Mouse (Mus musculus): ENCODE measurements around the gene Sec14l2. TPM values are rescaled to one million over a fixed set of nuclear protein-coding genes. Genes with fewer than 3 reads are reported as not detected.
"Not testable (repeated sequence)": the region's sequence is repeated elsewhere in the genome, so short reads cannot be mapped to it uniquely, and the experiment has no call there.

The Sec14l2 gene
- polyA plus RNA-seq, 1 experiment from 2014 or later = 4.8 TPM

GRCm38 (mm10) chr11:4134986-4135935 lies 12.0 kb upstream of the Sec14l2 start, which contains the start of gene Rnf215:
Rnf215 (plus strand) TSS chr11:4135202.
- H3K36me3 ChIP-seq (ENCODE audit: control insufficient read depth, insufficient read depth, low read length) = peaks cover 13% of the 10 kb centered on the region
- H3K9ac ChIP-seq (ENCODE audit: low read depth, low read length) = peak within 1 kb of the TSS; percentile 99
- peak within 1 kb of the TSS; percentile 90 for H3K4me2 ChIP-seq (ENCODE audit: low read length)
- 1% methylated on average over 58 of the region's 66 CpGs for WGBS
- peak within 1 kb of the TSS; percentile 88 for H3K4me3 ChIP-seq (ENCODE audit: low read depth, low read length)
- no peaks in the 10 kb centered on the region for H3K9me3 ChIP-seq (replicated peaks; ENCODE audit: control insufficient read depth, low read length, poor library complexity, severe bottlenecking)
- peak within 1 kb of the TSS; percentile 95 for H3K27ac ChIP-seq (ENCODE audit: low read length)
- peak; percentile 89 for ATAC-seq
- H3K4me1 ChIP-seq (ENCODE audit: control insufficient read depth, insufficient read depth, low read length) = peaks cover 22% of the 10 kb centered on the region
- H3K27me3 ChIP-seq (ENCODE audit: control insufficient read depth, insufficient read depth, low read depth, low read length) = no peaks in the 10 kb centered on the region

- peak overlapping the region; percentile 31 for H3K4me2 ChIP-seq (ENCODE audit: low read length)
- peak overlapping the region; percentile 8; the same call in 1 of the 2 replicates for H3K27ac ChIP-seq (ENCODE audit: low read length)
- H3K4me3 ChIP-seq (ENCODE audit: low read depth, low read length) = no peak overlapping the region; the same call in 1 of the 2 replicates
- 0 out of 2 replicates have a peak overlapping the region, but pooled peaks have one; percentile 10 for H3K9ac ChIP-seq (ENCODE audit: low read depth, low read length)
- no peaks in the 10 kb centered on the region for H3K9me3 ChIP-seq (replicated peaks; ENCODE audit: control insufficient read depth, low read length, poor library complexity, severe bottlenecking)
- H3K4me1 ChIP-seq (ENCODE audit: control insufficient read depth, insufficient read depth, low read length) = peaks cover 22% of the 10 kb centered on the region
- no peaks in the 10 kb centered on the region for H3K27me3 ChIP-seq (ENCODE audit: control insufficient read depth, insufficient read depth, low read depth, low read length)
- peaks cover 6% of the 10 kb centered on the region for H3K36me3 ChIP-seq (ENCODE audit: control insufficient read depth, insufficient read depth, low read length)
- WGBS = 56% methylated on average over 6 of the region's 6 CpGs
- ATAC-seq = no peak
Measured at GRCm38 (mm10) chr11:4134400-4134799, 11.2 kb upstream of the Sec14l2 start.

- Histone ChIP-seq H3K27me3 (ENCODE audit: control insufficient read depth, insufficient read depth, low read depth, low read length) (no peaks in the 10 kb centered on the region), H3K9ac (ENCODE audit: low read depth, low read length) (no peak overlapping the region), H3K4me2 (ENCODE audit: low read length) (no peak overlapping the region), H3K27ac (ENCODE audit: low read length) (no peak overlapping the region), H3K4me1 (ENCODE audit: control insufficient read depth, insufficient read depth, low read length) (peaks cover 22% of the 10 kb centered on the region), H3K9me3 (replicated peaks; ENCODE audit: control insufficient read depth, low read length, poor library complexity, severe bottlenecking) (no peaks in the 10 kb centered on the region), H3K36me3 (ENCODE audit: control insufficient read depth, insufficient read depth, low read length) (peaks cover 2% of the 10 kb centered on the region; the same call in 1 of the 2 replicates), H3K4me3 (ENCODE audit: low read depth, low read length) (no peak overlapping the region)
- WGBS = 61% methylated on average over 3 of the region's 3 CpGs
- ATAC-seq = no peak
Measured at GRCm38 (mm10) chr11:4133450-4133849, 10.2 kb upstream of the Sec14l2 start.

- WGBS = 94% methylated on average over 4 of the region's 4 CpGs
- not testable (repeated sequence) for ATAC-seq; H3K27me3 ChIP-seq (ENCODE audit: control insufficient read depth, insufficient read depth, low read depth, low read length); H3K27ac ChIP-seq (ENCODE audit: low read length); H3K36me3 ChIP-seq (ENCODE audit: control insufficient read depth, insufficient read depth, low read length); H3K4me3 ChIP-seq (ENCODE audit: low read depth, low read length); H3K9me3 ChIP-seq (replicated peaks; ENCODE audit: control insufficient read depth, low read length, poor library complexity, severe bottlenecking); H3K4me1 ChIP-seq (ENCODE audit: control insufficient read depth, insufficient read depth, low read length); H3K4me2 ChIP-seq (ENCODE audit: low read length); H3K9ac ChIP-seq (ENCODE audit: low read depth, low read length)
Measured at GRCm38 (mm10) chr11:4128461-4128860, 5.2 kb upstream of the Sec14l2 start.

GRCm38 (mm10) chr11:4127059-4127458 lies 3.8 kb upstream of the Sec14l2 start:
- ATAC-seq = no peak
- H3K27ac ChIP-seq (ENCODE audit: low read length) = no peak overlapping the region
- 84% methylated on average over 1 of the region's 1 CpGs for WGBS
- no peak overlapping the region for H3K4me2 ChIP-seq (ENCODE audit: low read length)
- peaks cover 2% of the 10 kb centered on the region for H3K9me3 ChIP-seq (replicated peaks; ENCODE audit: control insufficient read depth, low read length, poor library complexity, severe bottlenecking)
- no peaks in the 10 kb centered on the region for H3K27me3 ChIP-seq (ENCODE audit: control insufficient read depth, insufficient read depth, low read depth, low read length)
- no peaks in the 10 kb centered on the region for H3K4me1 ChIP-seq (ENCODE audit: control insufficient read depth, insufficient read depth, low read length)
- no peaks in the 10 kb centered on the region for H3K36me3 ChIP-seq (ENCODE audit: control insufficient read depth, insufficient read depth, low read length)
- H3K4me3 ChIP-seq (ENCODE audit: low read depth, low read length) = no peak overlapping the region
- no peak overlapping the region for H3K9ac ChIP-seq (ENCODE audit: low read depth, low read length)

- no peak for ATAC-seq
- H3K9me3 ChIP-seq (replicated peaks; ENCODE audit: control insufficient read depth, low read length, poor library complexity, severe bottlenecking) = peaks cover 2% of the 10 kb centered on the region
- WGBS = 63% methylated on average over 5 of the region's 5 CpGs
- no peak overlapping the region for H3K27ac ChIP-seq (ENCODE audit: low read length)
- H3K4me1 ChIP-seq (ENCODE audit: control insufficient read depth, insufficient read depth, low read length) = no peaks in the 10 kb centered on the region
- no peaks in the 10 kb centered on the region for H3K36me3 ChIP-seq (ENCODE audit: control insufficient read depth, insufficient read depth, low read length)
- H3K9ac ChIP-seq (ENCODE audit: low read depth, low read length) = no peak overlapping the region
- no peak overlapping the region for H3K4me2 ChIP-seq (ENCODE audit: low read length)
- 0 out of 2 replicates have a peak, but pooled peaks cover 3% of the 10 kb centered on the region for H3K27me3 ChIP-seq (ENCODE audit: control insufficient read depth, insufficient read depth, low read depth, low read length)
- H3K4me3 ChIP-seq (ENCODE audit: low read depth, low read length) = no peak overlapping the region
Measured at GRCm38 (mm10) chr11:4123922-4124321, 707 bp upstream of the Sec14l2 start.

GRCm38 (mm10) chr11:4122226-4122625 lies 989 bp downstream of the Sec14l2 start:
- Histone ChIP-seq H3K36me3 (ENCODE audit: control insufficient read depth, insufficient read depth, low read length) (no peaks in the 10 kb centered on the region), H3K4me3 (ENCODE audit: low read depth, low read length) (no peak overlapping the region), H3K27ac (ENCODE audit: low read length) (no peak overlapping the region), H3K4me1 (ENCODE audit: control insufficient read depth, insufficient read depth, low read length) (peaks cover 6% of the 10 kb centered on the region; the same call in 1 of the 2 replicates), H3K4me2 (ENCODE audit: low read length) (no peak overlapping the region), H3K9ac (ENCODE audit: low read depth, low read length) (no peak overlapping the region), H3K27me3 (ENCODE audit: control insufficient read depth, insufficient read depth, low read depth, low read length) (0 out of 2 replicates have a peak, but pooled peaks cover 3% of the 10 kb centered on the region), H3K9me3 (replicated peaks; ENCODE audit: control insufficient read depth, low read length, poor library complexity, severe bottlenecking) (peaks cover 2% of the 10 kb centered on the region)
- WGBS = 83% methylated on average over 5 of the region's 5 CpGs
- no peak for ATAC-seq

GRCm38 (mm10) chr11:4121691-4122090 lies 1.5 kb downstream of the Sec14l2 start:
- Histone ChIP-seq H3K36me3 (ENCODE audit: control insufficient read depth, insufficient read depth, low read length) (no peaks in the 10 kb centered on the region), H3K4me3 (ENCODE audit: low read depth, low read length) (no peak overlapping the region), H3K27me3 (ENCODE audit: control insufficient read depth, insufficient read depth, low read depth, low read length) (0 out of 2 replicates have a peak, but pooled peaks cover 3% of the 10 kb centered on the region), H3K9me3 (replicated peaks; ENCODE audit: control insufficient read depth, low read length, poor library complexity, severe bottlenecking) (peaks cover 2% of the 10 kb centered on the region), H3K4me1 (ENCODE audit: control insufficient read depth, insufficient read depth, low read length) (peaks cover 7% of the 10 kb centered on the region; the same call in 1 of the 2 replicates), H3K27ac (ENCODE audit: low read length) (no peak overlapping the region), H3K9ac (ENCODE audit: low read depth, low read length) (no peak overlapping the region), H3K4me2 (ENCODE audit: low read length) (no peak overlapping the region)
- 76% methylated on average over 3 of the region's 3 CpGs for WGBS
- no peak for ATAC-seq

GRCm38 (mm10) chr11:4119635-4120034 lies 3.6 kb downstream of the Sec14l2 start:
- Histone ChIP-seq H3K36me3 (ENCODE audit: control insufficient read depth, insufficient read depth, low read length) (no peaks in the 10 kb centered on the region), H3K9me3 (replicated peaks; ENCODE audit: control insufficient read depth, low read length, poor library complexity, severe bottlenecking) (no peaks in the 10 kb centered on the region; the same call in 1 of the 2 replicates), H3K4me2 (ENCODE audit: low read length) (no peak overlapping the region), H3K4me3 (ENCODE audit: low read depth, low read length) (no peak overlapping the region), H3K27me3 (ENCODE audit: control insufficient read depth, insufficient read depth, low read depth, low read length) (0 out of 2 replicates have a peak, but pooled peaks cover 3% of the 10 kb centered on the region), H3K27ac (ENCODE audit: low read length) (no peak overlapping the region), H3K4me1 (ENCODE audit: control insufficient read depth, insufficient read depth, low read length) (peaks cover 7% of the 10 kb centered on the region; the same call in 1 of the 2 replicates), H3K9ac (ENCODE audit: low read depth, low read length) (no peak overlapping the region)
- no peak for ATAC-seq
- 94% methylated on average over 5 of the region's 5 CpGs for WGBS

All from midbrain, embryonic 16.5 days (tissue).